Mouse (Mus musculus) spleen, adult 2 months (tissue): ENCODE measurements around the gene Ganc. TPM values are rescaled to one million over a fixed set of nuclear protein-coding genes. Genes with fewer than 3 reads are reported as not detected.

ENCODE experiments used
- DNase-seq, 2 experiments: peaks; one replicate each; pipeline versions ENCODE4 v3.0.0 to v3.0.0-alpha.2; 2012 to 2021; ENCODE audit warnings: low spot score in 2 of 2, low read depth in 1 of 2
- H3K27ac ChIP-seq: fragments of 200-500 bp; 2 replicates; pipeline ENCODE4 v1.5.1; 2012; ENCODE audit warnings: low read length, inconsistent platforms; ENCODE audit not compliant: insufficient read depth
- H3K27me3 ChIP-seq: fragments of 200-500 bp; 2 replicates; pipeline ENCODE4 v1.6.1; 2012; ENCODE audit warnings: mild to moderate bottlenecking, moderate library complexity, low read length, inconsistent platforms; ENCODE audit not compliant: control insufficient read depth, insufficient read depth
- H3K36me3 ChIP-seq: fragments of 200-500 bp; 2 replicates; pipeline ENCODE4 v1.6.1; 2012; ENCODE audit warnings: mild to moderate bottlenecking, low read length, inconsistent platforms; ENCODE audit not compliant: control insufficient read depth, insufficient read depth
- H3K4me1 ChIP-seq: fragments of 200-500 bp; 2 replicates; pipeline ENCODE4 v1.6.1; 2011; ENCODE audit warnings: inconsistent platforms; ENCODE audit not compliant: control insufficient read depth, insufficient read depth, insufficient read length
- H3K4me3 ChIP-seq: fragments of 200-500 bp; 2 replicates; pipeline ENCODE4 v1.5.1; 2011; ENCODE audit warnings: mild to moderate bottlenecking, inconsistent platforms; ENCODE audit not compliant: insufficient read depth, insufficient read length; ENCODE audit errors: extremely low read depth
- CTCF ChIP-seq: fragments of 200-500 bp; IDR thresholded peaks from 2 replicates; pipeline ENCODE4 v1.5.1; 2011; ENCODE audit warnings: mild to moderate bottlenecking, inconsistent platforms; ENCODE audit not compliant: insufficient read depth, insufficient read length, insufficient replicate concordance; ENCODE audit errors: extremely low read depth
- POLR2A ChIP-seq: fragments of 200-500 bp; IDR thresholded peaks from 2 replicates; pipeline ENCODE4 v1.6.1; 2011; ENCODE audit warnings: low read depth, low read length, inconsistent platforms
- WGBS: fragments of 180-500 bp; shearing (Covaris S2); methylation state at CpG from one replicate; pipeline ENCODE4 v1.1.7; 2018; 5-methylcytosine and 5-hydroxymethylcytosine counted together
- polyA plus RNA-seq: library from polyadenylated mRNA; depleted of rRNA; stranded (reverse); fragments of >200 nt; gene quantifications from 2 replicates; pipeline ENCODE4 v1.2.3, GENCODE M21; 2012

Gene Ganc
- polyA plus RNA-seq, 1 experiment = 9.6 TPM

GRCm38 (mm10) chr2:120463328-120463727, 59.6 kb downstream of the Ganc start:
- Histone ChIP-seq H3K36me3 (peaks cover 10% of the 10 kb centered on the region), H3K4me1 (no peaks in the 10 kb centered on the region), H3K4me3 (no peak overlapping the region), H3K27me3 (no peaks in the 10 kb centered on the region), H3K27ac (no peak overlapping the region)
- 48% methylated on average over 7 of the region's 7 CpGs for WGBS
- no peak for DNase-seq
- no peak for TF ChIP-seq CTCF
- TF ChIP-seq POLR2A = no peak

DNA sequence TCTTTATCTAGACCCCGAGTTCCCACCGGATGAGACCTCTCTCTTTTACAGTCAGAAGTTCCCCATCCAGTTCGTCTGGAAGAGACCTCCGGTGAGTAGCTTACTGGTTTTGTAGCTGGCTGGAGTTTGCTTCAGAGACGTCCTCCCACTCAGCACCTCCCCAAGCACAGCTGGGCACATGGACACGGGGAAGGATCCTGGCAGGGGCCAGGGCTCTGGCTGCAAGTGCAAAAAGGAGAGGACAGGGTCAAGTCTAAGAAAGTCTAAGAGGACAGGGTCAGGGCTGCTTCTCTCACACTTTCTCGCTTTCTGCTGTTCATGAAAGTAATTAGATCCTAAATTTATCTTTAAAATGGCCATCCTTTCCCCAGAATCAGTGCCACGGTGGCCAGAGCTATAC, 60.4 kb downstream of the Ganc start:
- 82% methylated on average over 8 of the region's 8 CpGs for WGBS
- no peak for TF ChIP-seq POLR2A
- no peak for TF ChIP-seq CTCF
- Histone ChIP-seq H3K27ac (no peak overlapping the region), H3K36me3 (peaks cover 10% of the 10 kb centered on the region), H3K27me3 (no peaks in the 10 kb centered on the region), H3K4me1 (no peaks in the 10 kb centered on the region), H3K4me3 (no peak overlapping the region)
- DNase-seq = no peak

- no peak overlapping the region for H3K27ac ChIP-seq
- H3K27me3 ChIP-seq = no peaks in the 10 kb centered on the region
- no peaks in the 10 kb centered on the region for H3K4me1 ChIP-seq
- DNase-seq = no peak
- H3K36me3 ChIP-seq = peaks cover 9% of the 10 kb centered on the region
- 92% methylated on average over 2 of the region's 2 CpGs for WGBS
- H3K4me3 ChIP-seq = no peak overlapping the region
- no peak for TF ChIP-seq CTCF
- no peak for TF ChIP-seq POLR2A
Measured at GRCm38 (mm10) chr2:120464732-120465396, 61.2 kb downstream of the Ganc start.

GRCm38 (mm10) chr2:120465397-120465785, 61.7 kb downstream of the Ganc start:
- H3K27me3 ChIP-seq = no peaks in the 10 kb centered on the region
- 90% methylated on average over 5 of the region's 5 CpGs for WGBS
- no peaks in the 10 kb centered on the region for H3K4me1 ChIP-seq
- TF ChIP-seq POLR2A (no peak), CTCF (no peak)
- DNase-seq = no peak
- no peak overlapping the region for H3K27ac ChIP-seq
- no peak overlapping the region for H3K4me3 ChIP-seq
- peaks cover 5% of the 10 kb centered on the region; the same call in 1 of the 2 replicates for H3K36me3 ChIP-seq

DNA sequence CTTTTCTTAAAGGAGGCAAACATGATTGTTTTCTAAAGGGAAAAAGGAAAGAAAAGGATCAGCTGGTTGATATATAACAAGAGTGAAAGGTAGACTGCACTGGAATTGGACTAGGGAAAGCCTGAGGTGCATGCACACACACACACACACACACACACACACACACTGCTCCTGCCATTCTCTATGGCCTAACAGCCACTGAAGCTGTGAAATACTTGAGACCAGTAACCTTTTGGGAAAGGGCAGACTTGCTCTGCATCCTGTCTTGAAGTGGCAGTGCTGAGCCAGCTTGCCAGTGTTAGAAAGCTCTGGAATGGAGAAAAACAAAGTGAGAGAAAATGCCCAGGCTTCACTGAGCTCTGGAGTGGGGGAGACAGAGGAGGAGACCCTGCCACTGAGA, 64.3 kb downstream of the Ganc start:
- Histone ChIP-seq H3K4me3 (no peak overlapping the region), H3K27me3 (no peaks in the 10 kb centered on the region), H3K36me3 (no peaks in the 10 kb centered on the region), H3K4me1 (no peaks in the 10 kb centered on the region), H3K27ac (no peak overlapping the region)
- DNase-seq = no peak
- TF ChIP-seq CTCF = no peak
- no peak for TF ChIP-seq POLR2A

GRCm38 (mm10) chr2:120469220-120469619, 65.5 kb downstream of the Ganc start:
- H3K27me3 ChIP-seq = no peaks in the 10 kb centered on the region
- H3K36me3 ChIP-seq = no peaks in the 10 kb centered on the region
- TF ChIP-seq CTCF (no peak), POLR2A (no peak)
- H3K4me3 ChIP-seq = no peak overlapping the region
- H3K4me1 ChIP-seq = no peaks in the 10 kb centered on the region
- no peak overlapping the region for H3K27ac ChIP-seq
- DNase-seq = no peak
- 20% methylated on average over 3 of the region's 3 CpGs for WGBS

- DNase-seq = no peak
- Histone ChIP-seq H3K27me3 (no peaks in the 10 kb centered on the region), H3K4me1 (no peaks in the 10 kb centered on the region), H3K36me3 (no peaks in the 10 kb centered on the region), H3K4me3 (no peak overlapping the region), H3K27ac (no peak overlapping the region)
- no peak for TF ChIP-seq POLR2A
- TF ChIP-seq CTCF = no peak
- 55% methylated on average over 10 of the region's 10 CpGs for WGBS
Measured at GRCm38 (mm10) chr2:120469715-120470114, 66.0 kb downstream of the Ganc start.
